Mouse (Mus musculus) brown adipose tissue, adult 24 weeks (tissue): ENCODE measurements around the gene Lcn8. TPM values are rescaled to one million over a fixed set of nuclear protein-coding genes. Genes with fewer than 3 reads are reported as not detected.

Experiments used
- H3K27ac ChIP-seq: fragments of 200-500 bp; replicated peaks from 2 replicates; pipeline ENCODE4 v1.5.1; 2012; ENCODE audit warnings: low read depth, mild to moderate bottlenecking, low read length
- H3K4me1 ChIP-seq: fragments of 200-500 bp; 2 replicates; pipeline ENCODE4 v1.6.1; 2012; ENCODE audit warnings: low read length, mixed read lengths; ENCODE audit not compliant: control insufficient read depth, insufficient read depth, insufficient read length
- H3K4me3 ChIP-seq: fragments of 200-500 bp; 2 replicates; pipeline ENCODE4 v1.5.1; 2012; ENCODE audit warnings: low read depth, mild to moderate bottlenecking, low read length, moderate library complexity; ENCODE audit not compliant: insufficient read depth
- polyA plus RNA-seq: library from polyadenylated mRNA; stranded (reverse); fragments of >200 nt; gene quantifications from 2 replicates; pipeline ENCODE4 v1.2.4, GENCODE M21; 2012; ENCODE audit not compliant: missing spikeins, insufficient read depth, insufficient read length

Lcn8 gene
- polyA plus RNA-seq: not detected in 2 replicates

DNA sequence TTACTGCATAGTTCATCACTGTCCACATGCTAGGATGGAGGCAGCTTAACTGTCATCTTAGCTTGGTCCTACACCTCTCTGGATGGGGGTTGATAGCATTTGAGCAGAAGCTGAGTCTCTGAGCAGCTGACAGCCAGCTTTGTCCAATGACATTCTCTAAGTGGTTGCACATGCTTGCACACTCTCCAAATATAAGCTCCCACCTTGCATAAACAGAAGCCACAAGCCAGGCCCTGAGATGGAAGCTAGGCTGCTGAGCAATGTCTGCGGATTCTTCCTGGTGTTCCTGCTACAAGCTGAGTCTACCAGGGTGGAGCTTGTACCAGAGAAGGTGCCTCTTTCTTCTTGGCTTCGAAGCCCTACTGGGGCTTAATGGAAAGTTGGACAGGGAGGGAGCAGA is at the start of gene Lcn8:
Gene Lcn8 (plus strand): TSS at position 219 of the 400 bp plus-strand sequence.
- Histone ChIP-seq H3K27ac (no peak within 1 kb of the TSS), H3K4me3 (no peak within 1 kb of the TSS)

DNA sequence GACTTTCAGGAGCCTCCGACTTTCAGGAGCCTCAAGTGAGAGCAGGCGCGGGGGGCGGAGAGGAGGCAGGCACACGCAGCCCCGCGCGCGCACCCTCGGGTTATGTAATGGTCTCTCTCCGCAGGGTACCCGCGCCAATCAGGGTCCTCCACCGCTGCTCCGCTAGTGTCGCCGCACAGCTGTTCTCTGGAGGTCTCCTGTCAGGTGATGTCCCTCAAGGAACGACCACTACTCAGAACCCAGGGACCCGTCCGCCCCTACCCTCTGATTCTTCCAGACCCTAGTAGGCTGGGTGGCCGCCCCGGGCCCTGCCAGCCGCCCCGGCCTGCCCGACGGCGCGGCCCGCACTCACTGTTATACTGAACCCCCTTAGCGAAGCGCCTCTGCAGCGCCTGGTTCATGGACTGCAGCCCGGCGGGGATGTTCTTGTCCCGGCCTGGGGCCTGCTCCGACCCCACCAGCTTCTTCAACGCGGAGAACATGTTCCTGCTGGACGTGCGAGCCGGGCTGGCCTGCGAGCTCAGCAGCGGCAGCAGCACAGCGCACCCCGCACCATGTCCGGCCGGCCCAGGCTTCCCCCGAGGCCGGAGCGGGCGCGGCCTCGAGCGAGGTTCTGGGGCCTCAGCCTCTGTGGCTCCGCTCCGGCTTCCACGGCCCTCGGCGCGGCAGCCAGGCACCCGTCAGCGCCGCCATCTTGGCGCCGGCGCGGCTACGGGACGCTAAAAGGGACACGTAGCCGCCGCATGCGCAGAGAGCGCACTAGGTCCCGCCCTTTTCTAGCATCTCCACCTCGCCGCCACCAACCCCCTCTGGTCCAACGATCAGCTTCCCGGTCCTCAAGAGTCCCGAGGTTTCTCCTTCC is 44.9 kb upstream of the Lcn8 start, which contains the start of gene Rabl6:
Gene Rabl6 (minus strand): TSS at position 761 of the 862 bp plus-strand sequence.
- 0 out of 2 replicates have a peak, but pooled peaks cover 3% of the 10 kb centered on the region for H3K4me1 ChIP-seq
- peak within 1 kb of the TSS; percentile 56 for H3K27ac ChIP-seq
- peak within 1 kb of the TSS; percentile 89 for H3K4me3 ChIP-seq

More for the DNA sequence above, at the start of gene Lcn8:
- no peaks in the 10 kb centered on the region for H3K4me1 ChIP-seq

GRCm38 (mm10) chr2:25608671-25609070 is 44.2 kb upstream of the Lcn8 start:
- Histone ChIP-seq H3K4me3 (peak overlapping the region; percentile 89), H3K27ac (no peak overlapping the region), H3K4me1 (0 out of 2 replicates have a peak, but pooled peaks cover 3% of the 10 kb centered on the region)

GRCm38 (mm10) chr2:25616398-25616797 is 36.5 kb upstream of the Lcn8 start:
- no peaks in the 10 kb centered on the region for H3K4me1 ChIP-seq
- no peak overlapping the region for H3K4me3 ChIP-seq
- no peak overlapping the region for H3K27ac ChIP-seq

DNA sequence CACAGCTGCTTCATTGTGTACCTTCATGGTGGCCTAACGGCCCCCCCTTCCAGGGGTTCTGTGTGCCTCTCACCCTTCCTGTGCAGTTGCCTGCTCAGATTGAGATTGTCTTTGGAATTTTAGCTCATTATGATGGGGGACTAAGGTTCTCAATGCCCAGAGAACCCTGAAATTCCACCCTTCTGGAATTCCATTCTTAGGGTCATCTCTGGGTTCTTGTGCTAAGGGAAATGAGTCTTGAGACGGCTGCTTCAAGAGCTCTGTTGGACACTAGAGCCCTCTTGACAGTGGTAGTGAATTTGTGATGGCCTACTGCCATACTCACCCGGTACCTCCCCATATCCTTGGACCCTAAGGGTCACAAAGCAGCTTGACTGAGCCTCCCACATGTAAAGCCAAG is 35.3 kb upstream of the Lcn8 start, which contains the start of gene Ccdc183:
Gene Ccdc183 (minus strand): TSS at position 101 of the 400 bp plus-strand sequence.
- H3K4me1 ChIP-seq: no peaks in the 10 kb centered on the region
- no peak within 1 kb of the TSS for H3K4me3 ChIP-seq
- H3K27ac ChIP-seq: no peak within 1 kb of the TSS

DNA sequence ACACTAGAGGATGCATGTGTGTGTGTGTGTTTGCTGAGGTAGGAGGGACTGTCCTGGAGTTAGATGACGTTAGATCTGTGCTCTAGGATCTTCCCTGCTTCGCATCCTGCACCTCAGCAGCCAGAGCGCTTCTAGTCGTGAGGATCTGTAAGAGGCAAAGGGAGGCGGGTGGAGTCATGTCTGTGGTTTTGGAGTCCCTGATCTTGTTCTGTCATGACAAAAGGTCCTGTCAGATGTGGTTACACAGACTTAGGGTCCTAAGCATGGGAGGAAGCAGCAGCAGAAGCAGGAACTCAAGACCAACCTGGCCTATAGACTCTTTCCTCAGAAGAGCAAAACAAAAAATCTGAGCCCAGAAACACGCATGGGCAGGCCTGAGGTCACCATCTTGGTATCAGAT is 32.5 kb upstream of the Lcn8 start:
- Histone ChIP-seq H3K4me3 (no peak overlapping the region), H3K4me1 (no peaks in the 10 kb centered on the region), H3K27ac (no peak overlapping the region)

GRCm38 (mm10) chr2:25620852-25621228 is 32.1 kb upstream of the Lcn8 start:
- Histone ChIP-seq H3K27ac (no peak overlapping the region), H3K4me3 (no peak overlapping the region), H3K4me1 (no peaks in the 10 kb centered on the region)

GRCm38 (mm10) chr2:25621229-25622200 is 31.4 kb upstream of the Lcn8 start, which contains the start of gene Tmem141:
Gene Tmem141, minus strand, starts transcription at chr2:25622005.
- Histone ChIP-seq H3K27ac (peak within 1 kb of the TSS; percentile 64; the same call in 1 of the 2 replicates), H3K4me3 (peak within 1 kb of the TSS; percentile 78), H3K4me1 (no peaks in the 10 kb centered on the region)

DNA sequence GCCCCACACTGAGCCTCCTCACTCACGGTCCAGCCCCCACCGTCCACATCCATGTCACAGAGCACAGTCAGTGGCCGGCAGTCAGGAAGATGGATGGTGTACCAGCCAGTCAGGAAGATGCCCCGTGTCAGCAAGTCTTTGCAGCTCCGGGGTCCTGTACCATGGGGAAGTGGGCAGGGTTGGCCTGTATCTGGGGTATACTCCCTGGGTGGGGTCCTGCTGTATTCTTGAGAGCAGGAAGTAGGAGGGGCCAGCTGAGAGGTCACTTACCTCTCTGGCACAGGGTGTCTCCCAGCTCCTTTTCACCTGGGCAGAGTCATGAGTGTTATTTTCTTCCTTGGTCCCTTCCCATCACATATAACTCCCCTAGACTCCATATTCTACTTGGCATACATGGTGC is 26.9 kb upstream of the Lcn8 start:
- Histone ChIP-seq H3K4me3 (no peak overlapping the region), H3K4me1 (no peaks in the 10 kb centered on the region), H3K27ac (no peak overlapping the region)

DNA sequence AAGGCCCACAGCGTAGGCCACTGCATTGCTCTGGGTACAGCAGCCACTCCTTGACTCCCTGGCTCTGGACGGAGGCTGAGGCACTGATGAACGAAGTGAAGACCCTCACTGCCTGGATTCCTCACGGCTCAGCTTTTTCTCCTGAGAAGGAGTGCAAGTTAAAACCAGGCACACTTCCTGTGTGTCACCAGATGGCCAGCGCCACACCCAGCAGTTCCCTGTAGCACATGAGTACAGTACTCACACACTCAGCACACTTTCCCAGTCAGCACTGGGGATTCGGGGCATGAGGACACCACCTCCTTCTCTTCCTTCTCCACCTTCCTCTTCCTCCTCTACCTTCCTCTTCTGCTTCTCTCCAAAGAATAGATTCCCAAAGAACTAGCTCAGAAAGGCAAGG is 25.1 kb upstream of the Lcn8 start, which contains the start of gene Fcna:
Gene Fcna (minus strand): TSS at position 220 of the 400 bp plus-strand sequence.
- Histone ChIP-seq H3K4me1 (no peaks in the 10 kb centered on the region), H3K27ac (no peak within 1 kb of the TSS), H3K4me3 (no peak within 1 kb of the TSS)

GRCm38 (mm10) chr2:25628738-25629137 is 24.2 kb upstream of the Lcn8 start:
- Histone ChIP-seq H3K27ac (no peak overlapping the region), H3K4me3 (no peak overlapping the region), H3K4me1 (no peaks in the 10 kb centered on the region)

GRCm38 (mm10) chr2:25633616-25634015 is 19.3 kb upstream of the Lcn8 start:
- H3K27ac ChIP-seq: no peak overlapping the region
- H3K4me1 ChIP-seq: no peaks in the 10 kb centered on the region
- H3K4me3 ChIP-seq: no peak overlapping the region

DNA sequence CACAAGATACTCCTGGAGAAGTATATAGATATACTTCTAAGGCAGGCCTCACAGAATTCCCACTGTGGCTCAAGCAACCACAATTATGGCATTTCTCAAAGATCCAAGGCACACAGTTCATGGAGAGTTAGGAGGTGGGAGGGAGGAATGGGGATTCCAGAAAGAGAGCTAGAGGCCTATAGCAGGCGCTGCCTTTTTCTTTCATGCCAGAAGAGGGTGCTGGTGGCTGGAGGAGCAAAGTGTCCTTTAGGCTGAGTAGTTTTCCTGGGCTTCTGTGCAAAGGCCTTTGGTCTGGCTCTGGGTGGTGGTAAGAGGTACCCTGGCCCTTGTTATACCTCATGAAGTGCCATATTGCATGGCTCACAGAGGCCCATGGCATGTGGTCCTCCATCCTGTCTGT is 18.9 kb upstream of the Lcn8 start:
- Histone ChIP-seq H3K27ac (no peak overlapping the region), H3K4me1 (no peaks in the 10 kb centered on the region), H3K4me3 (no peak overlapping the region)

GRCm38 (mm10) chr2:25639890-25640289 is 13.0 kb upstream of the Lcn8 start:
- H3K4me1 ChIP-seq: no peaks in the 10 kb centered on the region
- H3K4me3 ChIP-seq: no peak overlapping the region
- H3K27ac ChIP-seq: no peak overlapping the region

DNA sequence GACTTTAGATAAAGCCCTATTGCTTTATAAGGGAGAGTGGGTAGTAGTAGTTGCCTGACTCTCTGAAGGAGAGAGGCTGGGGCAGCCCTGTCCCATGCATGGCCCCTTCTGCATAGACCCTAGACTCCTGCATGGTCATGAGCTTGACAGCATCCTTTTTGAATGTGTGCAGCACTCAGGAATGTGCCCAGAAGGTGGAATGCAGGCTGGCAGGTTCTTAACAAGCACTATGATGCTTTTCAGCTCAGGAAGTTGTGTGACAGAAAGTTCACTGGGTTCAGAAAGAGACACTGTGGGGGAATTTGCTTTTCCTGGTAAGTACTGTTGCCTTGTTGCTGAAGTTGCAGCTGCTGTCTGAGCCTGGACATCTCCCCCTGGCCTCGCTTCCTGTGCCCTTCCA is 1.6 kb downstream of the Lcn8 start:
- no peaks in the 10 kb centered on the region for H3K4me1 ChIP-seq
- H3K27ac ChIP-seq: no peak overlapping the region
- no peak overlapping the region for H3K4me3 ChIP-seq
